Mouse (Mus musculus) E14TG2a.4 (cell line): ENCODE measurements around the gene Stat5b.

Experiments
- CTCF ChIP-seq: conservative IDR thresholded peaks from 2 replicates; pipeline ENCODE4 v1.5.1; 2014; ENCODE audit warnings: low read length
- POU5F1 ChIP-seq: IDR thresholded peaks from 2 replicates; pipeline ENCODE4 v1.6.1; 2014; ENCODE audit warnings: low read length, borderline replicate concordance

DNA sequence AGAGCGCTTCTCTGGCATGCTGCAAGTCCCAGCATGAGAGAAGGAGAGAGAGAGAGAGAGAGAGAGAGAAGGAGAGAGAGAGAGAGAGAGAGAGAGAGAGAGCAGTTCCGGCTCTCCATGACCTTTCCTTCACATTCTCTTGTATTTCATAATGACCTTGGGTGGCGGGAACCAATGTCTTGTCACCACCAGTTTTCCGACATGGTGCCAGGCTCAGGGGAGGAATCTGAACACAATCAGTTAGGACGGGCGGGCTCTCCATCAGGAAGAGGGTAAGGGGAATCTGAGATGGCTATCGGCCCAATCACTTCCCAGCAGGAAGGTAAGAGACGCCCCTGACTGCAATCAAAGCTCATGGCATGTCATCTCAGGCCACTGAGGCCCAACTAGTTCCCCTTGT, 70.3 kb downstream of the Stat5b start:
- TF ChIP-seq CTCF (no peak), POU5F1 (no peak)
